Mouse (Mus musculus) neural tube, embryonic 12.5 days (tissue): ENCODE measurements around the gene Cnn3. TPM values are rescaled to one million over a fixed set of nuclear protein-coding genes. Genes with fewer than 3 reads are reported as not detected.
A peak's percentile ranks its signal among the peaks of the same experiment; 100 is the strongest.

Source experiments
- ATAC-seq: fragments of 200-750 bp; cut with Nextera tagmentation; 2 replicates; pipeline ENCODE4 v1.8.0; 2017; ENCODE audit warnings: low read depth, mild to moderate bottlenecking, moderate TSS enrichment, moderate library complexity; ENCODE audit not compliant: low FRiP score
- H3K27ac ChIP-seq: fragments of 300-500 bp; sonication (generic); 2 replicates; pipeline ENCODE4 v1.5.1; 2016
- H3K27me3 ChIP-seq: fragments of 300-500 bp; sonication (generic); replicated peaks from 2 replicates; pipeline ENCODE4 v1.6.1; 2016; ENCODE audit warnings: mild to moderate bottlenecking
- H3K36me3 ChIP-seq: fragments of 300-500 bp; sonication (generic); 2 replicates; pipeline ENCODE4 v1.6.1; 2016; ENCODE audit warnings: mild to moderate bottlenecking
- H3K4me1 ChIP-seq: fragments of 300-500 bp; sonication (generic); 2 replicates; pipeline ENCODE4 v1.6.1; 2016
- H3K4me2 ChIP-seq: fragments of 300-500 bp; sonication (generic); replicated peaks from 2 replicates; pipeline ENCODE4 v1.6.1; 2016; ENCODE audit warnings: mild to moderate bottlenecking
- H3K4me3 ChIP-seq: fragments of 300-500 bp; sonication (generic); 2 replicates; pipeline ENCODE4 v1.5.1; 2016
- H3K9ac ChIP-seq: fragments of 300-500 bp; sonication (generic); 2 replicates; pipeline ENCODE4 v1.6.1; 2016; ENCODE audit warnings: mild to moderate bottlenecking
- H3K9me3 ChIP-seq: fragments of 300-500 bp; sonication (generic); 2 replicates; pipeline ENCODE4 v1.6.1; 2016; ENCODE audit warnings: mild to moderate bottlenecking
- WGBS: fragments of 180-500 bp; shearing (Covaris S2); methylation state at CpG from one replicate; pipeline ENCODE4 v1.1.7; 2016; 5-methylcytosine and 5-hydroxymethylcytosine counted together
- polyA plus RNA-seq: library from polyadenylated mRNA; unstranded; fragments of >200 nt; fragmentation: Nextera tagmentation; extraction: Ambion mirVana; gene quantifications from 2 replicates; pipeline ENCODE4 v1.2.1, GENCODE M21; 2016

Gene Cnn3
- polyA plus RNA-seq, 1 experiment from 2014 or later = 919 TPM

DNA sequence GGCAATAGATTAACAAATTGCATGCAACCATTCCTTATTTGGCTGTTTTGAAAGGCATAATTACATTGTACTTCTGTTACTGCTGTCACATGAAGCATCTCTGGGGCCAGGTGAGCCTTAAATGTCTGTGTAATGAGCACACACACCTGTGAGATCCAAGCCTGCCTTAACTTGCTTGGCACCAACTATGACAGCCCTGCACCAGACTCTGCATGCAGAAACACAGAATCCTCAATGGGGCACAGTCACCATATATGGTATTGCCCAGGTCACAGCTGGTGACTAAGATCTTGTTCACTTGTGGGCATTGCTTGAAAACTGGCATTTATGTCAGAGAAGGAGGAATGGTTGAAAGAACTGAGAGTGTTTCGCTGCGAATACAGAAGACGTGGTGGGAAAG is 36.5 kb downstream of the Cnn3 start:
- Histone ChIP-seq H3K27ac (no peak overlapping the region), H3K9ac (no peak overlapping the region), H3K9me3 (no peaks in the 10 kb centered on the region), H3K4me2 (no peak overlapping the region), H3K4me3 (no peak overlapping the region), H3K27me3 (no peaks in the 10 kb centered on the region), H3K4me1 (peaks cover 10% of the 10 kb centered on the region), H3K36me3 (peaks cover 24% of the 10 kb centered on the region)
- no peak for ATAC-seq
- WGBS = 88% methylated on average over 3 of the region's 3 CpGs

DNA sequence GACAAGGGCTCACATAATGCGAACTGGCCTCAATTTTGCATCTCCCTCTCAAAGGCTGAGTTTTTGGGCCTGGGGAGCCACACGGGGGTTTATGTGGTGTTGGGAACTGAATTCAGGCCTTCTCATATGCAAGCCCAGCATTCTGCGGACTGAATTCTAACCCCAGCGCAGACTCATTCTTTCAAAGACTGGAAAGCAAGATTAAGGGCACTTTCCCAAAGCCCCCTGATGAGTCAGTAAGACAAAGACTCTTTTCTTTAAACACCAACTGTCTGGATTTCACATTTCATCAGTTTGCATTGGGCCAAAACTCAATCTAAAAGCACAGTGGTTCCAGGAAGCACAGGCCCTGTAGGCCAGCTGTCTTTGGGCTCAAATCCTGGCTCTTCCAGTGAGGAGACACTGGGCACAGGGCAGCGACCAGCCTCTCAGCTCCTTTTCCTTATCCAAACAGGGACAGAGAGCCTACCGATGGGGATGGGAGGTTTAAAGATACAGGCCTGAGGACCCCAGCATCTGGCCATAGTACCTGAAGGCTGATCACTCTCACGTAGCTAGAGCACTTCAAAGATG is 38.5 kb downstream of the Cnn3 start:
- WGBS = 42% methylated on average over 7 of the region's 7 CpGs
- ATAC-seq = peak; percentile 27; the same call in 1 of the 2 replicates
- no peak overlapping the region for H3K9ac ChIP-seq
- peak overlapping the region; percentile 62 for H3K27ac ChIP-seq
- no peak overlapping the region for H3K4me3 ChIP-seq
- H3K36me3 ChIP-seq = peaks cover 14% of the 10 kb centered on the region
- no peak overlapping the region for H3K4me2 ChIP-seq
- H3K27me3 ChIP-seq = no peaks in the 10 kb centered on the region
- H3K9me3 ChIP-seq = no peaks in the 10 kb centered on the region
- H3K4me1 ChIP-seq = peaks cover 20% of the 10 kb centered on the region

DNA sequence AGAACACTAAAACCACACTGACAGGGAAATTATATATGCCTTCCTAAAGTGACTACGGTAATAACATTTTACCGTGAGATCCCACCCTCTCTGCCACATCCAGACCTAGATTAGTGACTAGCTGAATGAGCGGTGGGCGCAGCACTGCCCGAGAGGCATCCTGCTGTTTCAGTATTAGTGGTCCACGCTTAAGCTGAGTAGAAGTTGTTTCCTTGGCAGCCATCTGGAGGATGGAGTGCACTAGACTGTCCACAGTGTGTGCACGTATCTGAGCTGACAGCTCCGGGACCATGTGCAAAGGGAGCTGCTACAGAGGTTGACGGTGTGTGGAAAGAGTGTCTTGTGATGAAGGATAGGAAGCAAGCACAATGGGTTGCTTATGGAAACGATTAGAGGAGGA is 39.5 kb downstream of the Cnn3 start:
- WGBS = 63% methylated on average over 10 of the region's 10 CpGs
- Histone ChIP-seq H3K9me3 (no peaks in the 10 kb centered on the region), H3K36me3 (peaks cover 4% of the 10 kb centered on the region; the same call in 1 of the 2 replicates), H3K4me1 (peaks cover 25% of the 10 kb centered on the region), H3K9ac (no peak overlapping the region), H3K4me2 (no peak overlapping the region), H3K4me3 (no peak overlapping the region), H3K27me3 (no peaks in the 10 kb centered on the region), H3K27ac (no peak overlapping the region)
- no peak; the same call in 1 of the 2 replicates for ATAC-seq

DNA sequence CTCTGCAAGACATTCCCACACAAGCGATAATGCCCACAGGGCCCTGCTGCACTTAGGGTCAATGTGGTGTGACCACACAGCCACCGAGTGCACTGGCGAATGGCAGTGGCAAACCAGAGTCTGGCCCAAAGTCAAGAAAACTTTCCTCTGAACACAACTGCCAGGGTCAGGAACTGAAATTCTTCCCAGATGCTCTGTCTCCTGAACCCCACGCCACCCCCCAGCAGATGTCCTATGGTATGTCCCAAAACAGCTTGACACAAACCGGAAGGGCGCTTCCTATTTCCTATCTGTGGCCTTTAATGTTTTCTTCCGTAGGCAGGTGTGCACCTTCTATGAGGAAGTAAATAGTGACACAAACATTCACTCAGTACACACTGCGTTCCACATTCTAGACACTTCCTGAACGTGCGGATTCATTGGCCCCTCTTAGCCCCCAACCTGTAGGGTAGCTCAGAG is 40.8 kb downstream of the Cnn3 start:
- Histone ChIP-seq H3K36me3 (no peaks in the 10 kb centered on the region), H3K4me3 (no peak overlapping the region), H3K4me1 (peaks cover 25% of the 10 kb centered on the region), H3K27ac (no peak overlapping the region), H3K9ac (no peak overlapping the region), H3K9me3 (no peaks in the 10 kb centered on the region), H3K4me2 (no peak overlapping the region), H3K27me3 (no peaks in the 10 kb centered on the region)
- no peak for ATAC-seq
- 84% methylated on average over 10 of the region's 10 CpGs for WGBS

DNA sequence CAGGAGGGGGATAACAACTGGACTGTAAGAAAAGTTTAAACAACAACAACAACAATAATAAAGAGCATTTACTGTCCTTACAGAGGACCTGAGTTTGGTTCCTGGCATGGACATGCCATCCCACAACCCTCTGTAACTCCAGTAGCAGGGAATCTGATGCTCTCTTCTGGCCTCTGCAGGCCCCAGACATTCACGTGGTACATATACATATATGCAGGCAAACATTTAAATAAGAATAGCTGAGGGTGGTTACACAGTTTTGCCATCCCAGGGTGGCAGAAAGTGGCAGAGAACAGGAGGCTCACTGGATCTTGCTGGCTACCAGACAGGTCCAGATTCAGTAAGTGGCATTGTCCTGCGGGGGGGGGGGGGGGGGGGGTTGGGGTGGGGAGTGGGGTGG is 41.8 kb downstream of the Cnn3 start:
- Histone ChIP-seq H3K4me2 (no peak overlapping the region), H3K27me3 (no peaks in the 10 kb centered on the region), H3K4me1 (peaks cover 25% of the 10 kb centered on the region), H3K9ac (no peak overlapping the region), H3K36me3 (no peaks in the 10 kb centered on the region), H3K4me3 (no peak overlapping the region), H3K27ac (no peak overlapping the region), H3K9me3 (no peaks in the 10 kb centered on the region)
- no peak for ATAC-seq
- 10% methylated on average over 1 of the region's 2 CpGs for WGBS

DNA sequence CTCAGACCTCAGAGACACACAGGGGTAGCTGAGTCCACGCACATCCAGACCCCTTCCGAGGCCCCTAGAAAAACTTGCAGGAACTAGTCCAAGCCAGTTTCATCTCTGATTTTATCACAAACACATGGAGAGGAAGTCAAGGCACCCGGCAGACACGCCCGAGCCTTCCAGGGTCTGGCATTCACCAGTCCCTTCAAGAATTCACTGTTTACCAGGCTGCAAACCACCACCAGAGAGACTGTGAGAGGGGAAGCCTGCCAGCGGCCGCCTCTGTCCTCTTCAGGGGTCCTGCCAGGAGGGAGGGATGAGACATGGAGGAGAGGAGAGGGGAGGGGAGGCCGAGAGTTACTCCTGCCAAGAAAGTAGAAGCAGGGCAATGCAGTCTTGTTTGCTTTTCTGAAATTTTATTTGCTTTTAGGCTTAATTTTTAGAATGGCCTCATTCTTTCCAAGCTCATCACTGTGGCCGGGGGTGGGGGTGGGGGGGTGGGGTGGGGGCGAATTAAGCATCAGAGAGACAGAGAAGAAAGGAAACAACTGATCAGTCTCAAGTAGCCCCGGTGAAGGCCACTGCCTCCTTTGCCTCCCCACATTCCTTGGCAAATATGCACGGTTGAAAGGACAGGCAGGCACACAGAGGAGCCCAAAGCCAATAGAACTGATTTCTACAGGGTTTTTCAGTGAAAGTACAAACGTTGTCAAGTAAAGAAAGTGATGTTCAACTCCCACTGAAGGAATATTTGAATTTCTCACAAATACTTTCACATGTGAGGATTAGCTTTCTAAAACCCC is 43.1 kb downstream of the Cnn3 start:
- peak; percentile 62; the same call in 1 of the 2 replicates for ATAC-seq
- Histone ChIP-seq H3K36me3 (no peaks in the 10 kb centered on the region), H3K4me1 (peaks cover 25% of the 10 kb centered on the region), H3K4me2 (peak overlapping the region; percentile 34), H3K9me3 (no peaks in the 10 kb centered on the region), H3K9ac (no peak overlapping the region), H3K27ac (no peak overlapping the region; the same call in 1 of the 2 replicates), H3K27me3 (no peaks in the 10 kb centered on the region), H3K4me3 (no peak overlapping the region)
- 7% methylated on average over 13 of the region's 13 CpGs for WGBS

DNA sequence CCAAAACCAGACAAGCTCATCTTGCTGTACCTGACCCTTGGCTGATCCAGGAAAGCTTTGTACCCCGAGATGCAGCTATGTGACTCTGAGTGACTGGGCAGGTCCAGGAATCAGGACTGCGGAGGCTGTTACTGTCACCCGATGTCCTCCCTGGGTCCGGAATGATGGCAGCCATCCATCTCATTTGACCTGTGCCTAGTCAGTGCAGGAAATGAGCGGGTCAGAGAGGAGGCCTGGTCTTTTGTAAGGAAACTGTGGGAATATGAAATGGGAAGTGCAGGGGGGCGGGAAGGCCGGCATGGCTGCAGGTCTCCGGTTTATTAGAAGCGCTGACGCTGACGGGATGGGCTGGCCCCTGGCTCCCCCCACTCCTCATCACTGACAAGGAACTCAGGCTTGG is 45.4 kb downstream of the Cnn3 start:
- WGBS = 70% methylated on average over 11 of the region's 11 CpGs
- Histone ChIP-seq H3K36me3 (no peaks in the 10 kb centered on the region), H3K27ac (no peak overlapping the region), H3K9me3 (no peaks in the 10 kb centered on the region), H3K4me2 (no peak overlapping the region), H3K27me3 (no peaks in the 10 kb centered on the region), H3K9ac (no peak overlapping the region), H3K4me3 (no peak overlapping the region), H3K4me1 (peaks cover 15% of the 10 kb centered on the region)
- ATAC-seq = no peak

DNA sequence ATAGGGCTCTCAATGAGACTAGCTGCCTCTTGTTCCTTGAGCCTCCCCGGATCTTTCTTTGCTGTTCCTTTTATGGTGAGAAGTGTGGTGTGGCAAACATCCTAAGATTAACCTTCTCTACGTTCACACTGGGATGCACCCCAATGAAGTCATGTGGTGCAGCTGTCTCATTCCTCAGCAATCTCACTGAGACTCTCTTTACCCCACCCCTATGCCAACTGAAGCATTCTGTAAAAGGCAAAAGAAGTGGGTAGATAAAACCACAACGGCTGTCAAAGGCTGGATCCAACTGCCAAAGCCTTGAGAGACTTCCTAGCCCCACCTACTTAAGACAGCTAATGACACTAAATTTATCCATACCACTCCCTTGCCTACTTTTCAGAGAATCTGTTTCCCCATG is 48.4 kb downstream of the Cnn3 start:
- Histone ChIP-seq H3K36me3 (no peaks in the 10 kb centered on the region), H3K4me2 (no peak overlapping the region), H3K4me1 (peaks cover 9% of the 10 kb centered on the region; the same call in 1 of the 2 replicates), H3K9ac (no peak overlapping the region), H3K27ac (no peak overlapping the region), H3K27me3 (no peaks in the 10 kb centered on the region), H3K4me3 (no peak overlapping the region), H3K9me3 (no peaks in the 10 kb centered on the region)
- 85% methylated on average over 3 of the region's 3 CpGs for WGBS
- ATAC-seq = no peak

DNA sequence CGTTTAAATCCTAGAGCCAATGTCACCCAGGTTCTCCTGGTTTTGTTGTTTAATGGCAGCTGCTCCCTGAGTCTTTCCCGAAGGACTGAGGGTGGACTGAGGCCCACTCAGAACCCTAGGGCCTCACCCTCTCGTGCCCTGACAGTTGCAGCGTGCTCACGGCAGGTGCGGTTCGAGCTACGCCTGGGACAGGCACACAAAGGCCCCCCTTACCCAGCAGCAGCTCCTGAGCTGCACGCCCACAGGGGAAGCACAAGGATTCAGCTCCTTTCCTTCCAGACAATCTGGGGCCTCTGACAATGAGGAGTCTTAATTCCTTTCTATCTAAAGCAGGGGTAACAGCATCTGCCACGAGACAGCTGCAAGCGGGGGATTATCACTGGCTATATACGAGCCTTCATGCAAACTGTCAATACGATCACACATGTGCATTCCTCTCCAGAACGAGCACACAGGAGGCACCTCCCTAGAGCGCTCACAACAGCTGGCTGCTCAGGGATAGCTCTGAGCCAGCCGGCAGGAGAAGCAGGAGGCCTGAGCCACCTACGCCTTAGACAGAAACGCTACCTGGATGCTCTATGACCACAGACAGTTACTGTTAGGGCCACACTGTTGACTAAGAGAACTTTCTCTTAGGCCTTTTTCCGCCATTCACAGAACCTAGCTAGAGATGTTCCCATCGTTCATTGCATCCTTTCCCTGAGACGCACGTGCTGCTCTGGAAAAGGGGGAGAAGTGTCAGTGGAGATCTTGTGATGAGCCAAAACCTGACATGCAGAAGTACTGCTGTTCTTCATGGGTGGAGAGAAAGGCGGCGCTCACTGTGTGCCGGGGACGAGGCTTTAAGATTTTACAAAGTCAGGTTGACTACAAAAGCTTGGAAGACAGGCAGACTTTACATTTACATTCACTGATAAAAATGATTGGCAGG is 54.0 kb downstream of the Cnn3 start:
- Histone ChIP-seq H3K4me2 (no peak overlapping the region), H3K27ac (no peak overlapping the region), H3K9ac (no peak overlapping the region), H3K36me3 (no peaks in the 10 kb centered on the region), H3K4me3 (no peak overlapping the region), H3K4me1 (peaks cover 25% of the 10 kb centered on the region), H3K27me3 (no peaks in the 10 kb centered on the region), H3K9me3 (no peaks in the 10 kb centered on the region)
- ATAC-seq = no peak
- WGBS = 63% methylated on average over 26 of the region's 26 CpGs

DNA sequence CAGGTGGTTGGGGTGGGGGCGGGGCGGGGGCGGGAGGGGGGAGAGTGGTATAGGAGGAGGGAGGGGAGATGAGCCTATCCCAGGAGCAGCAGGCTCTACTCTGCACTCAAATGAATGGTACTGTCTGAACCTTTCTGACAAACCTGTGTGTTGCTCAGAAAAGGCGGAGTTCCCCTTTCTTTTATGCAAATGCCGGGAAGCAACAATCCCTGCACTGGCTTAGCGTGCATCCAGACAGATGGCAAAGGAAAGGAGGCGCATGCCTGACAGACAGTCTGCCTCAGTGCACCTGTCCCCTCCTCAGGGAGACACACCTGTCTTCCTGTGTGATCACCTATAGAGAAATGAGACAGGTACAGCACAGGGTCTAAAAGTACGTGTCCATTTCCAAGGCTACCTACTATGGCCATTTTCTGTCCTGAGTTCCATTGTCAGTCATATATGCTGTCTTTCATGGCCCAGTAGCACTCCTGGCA is 54.7 kb downstream of the Cnn3 start:
- Histone ChIP-seq H3K4me1 (peaks cover 25% of the 10 kb centered on the region), H3K4me3 (no peak overlapping the region), H3K36me3 (no peaks in the 10 kb centered on the region), H3K4me2 (no peak overlapping the region), H3K9me3 (no peaks in the 10 kb centered on the region), H3K9ac (no peak overlapping the region), H3K27me3 (no peaks in the 10 kb centered on the region), H3K27ac (no peak overlapping the region)
- no peak for ATAC-seq
- WGBS = 67% methylated on average over 8 of the region's 8 CpGs

DNA sequence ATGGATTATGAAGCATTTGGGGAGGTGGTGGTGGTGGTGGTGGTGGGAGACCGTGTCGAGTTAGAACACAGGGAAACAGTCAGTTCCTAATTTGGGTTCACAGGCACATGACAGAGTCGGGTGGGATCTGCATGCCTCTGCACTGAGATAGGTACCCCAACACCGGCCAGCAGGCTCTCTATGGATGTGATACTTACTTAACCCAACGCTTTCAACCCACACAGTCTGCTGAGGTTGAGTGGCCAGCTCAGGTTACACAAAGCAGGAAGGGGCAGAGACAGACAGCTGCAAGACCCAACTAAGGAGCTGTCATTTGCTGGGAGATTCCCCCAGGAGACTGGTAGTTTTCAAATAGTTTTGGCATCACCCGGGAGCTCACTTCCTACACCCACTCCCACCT is 55.3 kb downstream of the Cnn3 start:
- H3K36me3 ChIP-seq = no peaks in the 10 kb centered on the region
- H3K4me1 ChIP-seq = peaks cover 25% of the 10 kb centered on the region
- ATAC-seq = no peak
- no peak overlapping the region for H3K9ac ChIP-seq
- H3K27me3 ChIP-seq = no peaks in the 10 kb centered on the region
- no peaks in the 10 kb centered on the region for H3K9me3 ChIP-seq
- H3K4me2 ChIP-seq = no peak overlapping the region
- no peak overlapping the region for H3K4me3 ChIP-seq
- WGBS = 54% methylated on average over 6 of the region's 6 CpGs
- H3K27ac ChIP-seq = no peak overlapping the region
